Mouse (Mus musculus) heart, postnatal 36 days (tissue): ENCODE measurements around the gene Ppp1r32. TPM values are rescaled to one million over a fixed set of nuclear protein-coding genes. Genes with fewer than 3 reads are reported as not detected.
A peak's percentile ranks its signal among the peaks of the same experiment; 100 is the strongest.

Source experiments
- DNase-seq, 2 experiments: peaks; one replicate each; pipeline ENCODE4 v3.0.0; 2021 to 2022
- intact Hi-C: fragments of 180-260 bp; cut with DNase I; formaldehyde crosslinking; loops from one replicate; pipeline ENCODE4 v1.15.1; 2025
- total RNA-seq, 2 experiments: library from RNA; stranded (reverse); gene quantifications; 2 replicates each; pipeline ENCODE4 v1.2.3; 2021

Ppp1r32 gene
- total RNA-seq = under 1 TPM; 0.19 to 0.61 TPM

DNA sequence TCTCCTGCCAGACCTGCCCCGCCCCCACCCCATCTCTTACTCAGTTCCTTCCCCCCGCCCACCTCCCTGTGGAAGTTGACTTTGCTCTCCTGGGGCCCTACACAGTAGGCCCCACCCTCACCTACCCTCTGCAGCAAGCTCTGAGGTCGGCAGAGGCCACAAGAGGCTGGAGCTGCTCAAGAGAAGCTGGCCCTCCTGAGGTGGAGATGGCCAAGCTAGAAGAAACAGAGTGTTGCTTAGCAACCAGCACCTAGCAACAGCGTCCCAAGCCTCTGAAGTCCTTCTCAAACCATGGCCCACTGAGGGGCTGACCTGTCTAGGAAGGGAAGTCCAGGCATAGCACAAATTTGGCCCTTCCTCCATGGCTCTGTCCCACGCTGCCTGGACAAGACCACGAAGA lies at the start of gene Ppp1r32:
TSS of gene Ppp1r32 (minus strand) at position 226 of the 400 bp plus-strand sequence.
- DNase-seq = no peak

DNA sequence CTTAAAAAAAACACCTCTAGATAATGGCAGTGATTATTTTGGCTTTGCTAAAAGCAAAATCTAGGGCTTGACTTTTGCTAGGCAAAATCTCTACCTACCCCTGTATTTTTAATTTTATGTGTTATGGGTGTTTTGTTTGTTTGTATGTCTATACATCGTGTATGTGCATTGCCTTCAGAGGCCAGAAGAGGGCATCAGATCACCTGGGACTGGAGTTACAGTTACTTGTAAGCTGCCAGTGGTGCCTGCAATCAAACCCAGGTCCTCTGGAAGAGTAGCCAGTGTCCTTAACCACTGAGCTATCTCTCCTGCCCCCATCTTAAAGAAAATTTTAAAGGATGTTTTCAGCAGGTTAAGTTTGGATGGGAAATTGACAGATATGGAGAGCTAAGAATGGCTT lies 47.4 kb upstream of the Ppp1r32 start:
- intact Hi-C loops = no loop called here
- DNase-seq = no peak

More for the DNA sequence above, at the start of gene Ppp1r32:
- intact Hi-C loops = loop anchor here (1.0 kb wide), 1 partner anchor 150 kb away; no protein-coding TSS in a partner anchor

DNA sequence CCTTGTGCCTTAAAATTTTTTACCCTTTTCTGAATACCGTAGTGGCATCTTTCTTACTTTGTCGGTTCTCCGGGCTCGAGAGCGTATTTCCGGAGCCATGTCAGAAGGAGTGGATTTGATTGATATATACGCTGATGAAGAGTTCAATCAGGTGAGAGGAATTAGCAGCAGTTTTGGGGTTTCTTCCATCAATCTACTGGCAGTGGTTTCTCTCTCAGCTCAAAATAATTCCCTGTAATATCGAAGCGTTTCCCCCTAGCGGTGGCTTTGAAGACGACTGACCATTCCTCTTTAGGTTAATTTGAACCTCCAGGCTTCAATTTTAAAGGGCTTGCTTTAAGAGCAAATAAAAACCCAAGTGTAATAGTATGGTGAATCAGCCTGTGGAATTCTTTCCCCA lies 43.2 kb upstream of the Ppp1r32 start, which contains the start of gene Sdhaf2:
TSS of gene Sdhaf2 (minus strand) at position 233 of the 400 bp plus-strand sequence.
- DNase-seq = peak in 1 of 2 experiments; percentile 11
- intact Hi-C loops = loop anchor here (2.0 to 10.0 kb wide), 2 partner anchors 29 to 1249 kb away; partner anchors contain the start of gene Mrpl16

DNA sequence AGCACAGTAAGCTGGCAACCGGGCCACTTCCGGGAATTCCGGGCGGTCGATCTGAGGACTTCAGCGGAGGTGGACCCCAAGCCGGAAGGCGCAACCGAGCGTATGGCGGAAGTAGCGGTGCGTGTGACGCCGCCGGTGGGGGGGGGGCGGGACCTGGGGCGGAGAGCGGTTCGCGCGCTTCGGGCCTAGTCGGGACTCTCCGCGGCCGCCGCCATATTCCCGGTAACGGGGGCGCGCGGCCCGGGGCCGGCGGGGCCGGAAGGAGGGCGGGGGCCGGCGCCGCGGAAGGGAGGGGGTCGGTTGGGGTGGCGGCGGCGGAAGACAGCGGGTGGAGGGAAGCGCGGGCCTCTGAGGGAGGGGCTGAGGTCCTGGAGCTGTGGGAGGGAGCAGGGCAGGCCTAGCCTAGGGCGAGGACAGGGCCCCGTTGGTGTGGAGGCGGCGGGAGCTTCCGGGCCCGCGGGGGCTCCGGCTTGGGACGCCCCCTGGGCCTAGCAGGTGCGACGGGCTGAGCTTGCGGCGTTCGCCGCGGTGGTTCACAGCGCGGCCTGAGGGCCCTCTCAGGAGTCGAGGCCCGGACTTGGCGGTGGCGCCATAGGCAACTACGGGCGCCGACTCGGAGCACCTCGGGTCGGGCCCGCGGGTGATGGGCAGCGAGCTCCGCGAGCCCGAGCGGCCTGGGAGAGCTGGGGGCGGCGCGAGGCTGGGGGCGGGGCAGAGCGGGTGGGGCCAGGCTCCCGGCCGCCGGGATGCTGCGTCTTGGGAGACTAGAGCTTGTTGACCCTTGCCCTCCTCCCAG lies 42.6 kb upstream of the Ppp1r32 start, which contains the start of gene Cpsf7:
TSS of gene Cpsf7 (plus strand) at position 161 of the 796 bp plus-strand sequence.
- peak; percentile 88 to 92 for DNase-seq
- intact Hi-C loops = loop anchor here (2.0 to 10.0 kb wide), 2 partner anchors 29 to 1249 kb away; partner anchors contain the start of gene Mrpl16

DNA sequence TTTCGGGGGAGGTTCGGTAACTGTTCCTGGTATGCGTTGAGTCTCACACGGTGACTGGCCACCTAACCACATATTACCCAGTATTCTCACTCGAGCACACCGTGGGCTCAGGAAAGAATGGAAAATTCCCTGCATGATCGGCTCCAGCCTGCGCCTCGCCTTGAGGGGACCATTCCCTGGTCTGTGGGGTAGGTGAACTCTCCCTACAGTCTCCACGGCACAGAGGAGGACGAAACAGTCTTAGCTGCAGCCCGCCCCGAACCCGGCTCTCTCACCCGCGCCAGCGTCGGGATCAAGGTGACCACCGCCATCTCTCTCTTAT lies 42.0 kb upstream of the Ppp1r32 start:
- intact Hi-C loops = loop anchor here (2.0 to 10.0 kb wide), 2 partner anchors 30 to 1250 kb away; partner anchors contain the start of gene Mrpl16
- DNase-seq = no peak

DNA sequence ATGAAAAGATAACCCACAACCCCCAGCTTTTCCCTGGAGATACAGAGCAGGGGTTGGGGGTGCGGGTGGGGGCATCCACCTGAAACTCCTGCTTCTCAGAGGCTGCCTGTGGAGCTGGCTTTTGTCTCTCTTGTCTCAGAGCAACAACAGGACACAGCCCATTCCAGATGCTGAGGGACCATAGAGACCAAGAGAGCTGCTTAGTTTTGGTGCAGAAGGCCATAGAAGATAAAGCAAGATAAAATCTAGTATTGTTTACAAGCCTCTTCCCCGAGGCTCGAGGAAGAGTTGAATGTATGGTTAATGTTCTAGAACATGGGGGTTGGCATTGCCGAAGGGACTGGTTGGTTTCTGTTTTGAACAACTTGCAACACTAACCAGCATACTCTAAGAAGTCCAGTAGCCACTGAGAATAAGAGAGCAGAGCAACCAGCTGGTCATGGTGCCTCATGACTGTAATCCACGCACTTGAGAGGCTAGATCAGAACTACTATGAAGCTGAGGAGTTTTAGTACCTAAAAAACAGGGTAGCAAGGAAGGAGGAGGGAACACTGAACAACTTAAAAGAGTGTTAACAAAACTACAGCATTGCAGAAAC lies 40.9 kb upstream of the Ppp1r32 start:
- DNase-seq = no peak
- intact Hi-C loops = loop anchor here (2.0 to 10.0 kb wide), 3 partner anchors 31 to 1251 kb away; partner anchors contain the start of genes Cyb561a3, Mrpl16 and Tmem138

DNA sequence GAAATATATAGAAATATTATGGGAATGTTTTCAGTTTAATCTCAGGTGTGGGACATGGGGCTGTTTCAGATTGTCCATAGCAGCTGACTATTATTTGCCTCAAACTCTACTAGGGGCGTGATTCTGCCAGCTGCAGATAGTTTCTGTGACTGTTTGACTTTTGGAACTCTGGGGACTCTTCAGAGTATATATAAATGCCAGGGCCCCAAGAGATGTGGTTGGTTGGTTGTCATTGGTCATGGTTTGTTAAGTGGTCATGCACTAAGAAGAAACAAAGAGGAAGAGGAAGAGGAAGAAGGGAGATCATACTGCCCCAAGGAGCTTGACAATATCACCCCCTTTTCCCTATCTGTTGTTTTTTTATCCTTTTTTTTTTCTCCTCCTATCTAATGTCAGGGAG lies 39.2 kb upstream of the Ppp1r32 start:
- intact Hi-C loops = loop anchor here (2.0 to 10.0 kb wide), 2 partner anchors 55 to 1253 kb away; partner anchors contain the start of genes Cyb561a3, Mrpl16 and Tmem138
- DNase-seq = no peak

DNA sequence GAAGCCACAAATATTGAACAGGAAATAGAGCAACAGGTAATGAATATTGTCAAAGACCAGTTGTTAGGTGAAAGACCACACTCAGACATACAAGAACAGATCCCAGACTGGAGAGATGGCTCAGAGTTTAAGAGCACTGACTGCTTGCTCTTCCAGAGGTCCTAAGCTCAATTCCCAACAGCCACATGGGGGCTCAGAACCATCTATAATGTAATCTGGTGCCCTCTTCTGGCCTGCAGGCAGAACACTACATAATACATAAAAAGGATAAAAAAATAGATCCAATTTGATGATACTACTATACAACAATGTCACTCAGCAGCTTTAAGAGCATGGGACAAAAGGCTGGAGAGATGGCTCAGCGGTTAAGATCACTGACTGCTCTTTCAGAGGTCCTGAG lies 37.6 kb upstream of the Ppp1r32 start:
- no peak for DNase-seq
- intact Hi-C loops = loop anchor here (10.0 kb wide), 1 partner anchor 1254 kb away; the partner anchor contains the start of gene Mrpl16

DNA sequence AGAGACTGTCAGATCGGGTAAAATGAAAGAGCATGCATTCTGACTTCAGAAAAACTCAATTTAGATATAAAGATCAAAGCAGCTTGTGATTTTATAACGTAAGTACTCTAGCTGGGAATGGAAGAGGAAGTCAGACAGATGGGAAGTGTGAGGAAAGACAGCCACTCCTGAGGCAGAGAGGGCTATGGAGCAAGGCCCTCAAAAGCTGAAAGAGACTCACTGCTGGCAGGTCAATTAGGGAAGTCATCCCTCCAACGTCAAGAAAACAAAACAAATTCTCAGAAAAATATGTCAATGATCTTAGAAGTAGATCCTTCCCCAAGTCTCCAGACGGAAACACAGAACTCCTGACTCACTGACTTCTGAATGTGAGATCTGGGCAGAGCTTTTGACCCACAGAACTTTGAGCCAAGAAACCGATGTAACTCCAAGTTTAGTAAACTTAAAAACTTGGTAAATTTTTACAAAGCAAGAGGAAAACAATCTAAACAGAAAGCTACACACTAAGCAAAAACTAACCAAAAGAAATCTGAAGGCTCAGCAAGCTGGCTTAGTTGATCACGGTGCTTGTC lies 28.1 kb upstream of the Ppp1r32 start:
- no peak for DNase-seq
- intact Hi-C loops = no loop called here

DNA sequence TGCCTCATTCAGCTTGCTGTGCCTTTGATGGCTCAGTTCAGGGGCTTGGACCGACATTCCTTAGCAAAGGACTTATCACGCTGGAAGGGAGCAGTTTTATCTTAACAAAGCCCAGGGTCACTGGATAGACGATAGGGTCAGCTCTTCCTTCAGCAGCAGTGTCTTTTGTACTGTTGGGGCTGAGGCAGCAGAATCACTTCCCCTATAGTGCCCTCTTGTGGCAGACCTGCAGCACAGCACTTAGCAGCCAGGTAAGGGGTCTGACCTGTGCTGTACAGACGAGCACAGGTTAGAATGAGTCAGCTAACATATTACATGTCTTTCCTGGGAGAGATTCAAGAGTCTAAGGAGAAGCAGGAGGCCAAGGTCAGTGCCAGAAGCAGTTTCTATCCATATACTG lies 19.8 kb upstream of the Ppp1r32 start:
- DNase-seq = peak; percentile 21 to 50
- intact Hi-C loops = loop anchor here (1.0 kb wide), 1 partner anchor 169 kb away; no protein-coding TSS in a partner anchor

DNA sequence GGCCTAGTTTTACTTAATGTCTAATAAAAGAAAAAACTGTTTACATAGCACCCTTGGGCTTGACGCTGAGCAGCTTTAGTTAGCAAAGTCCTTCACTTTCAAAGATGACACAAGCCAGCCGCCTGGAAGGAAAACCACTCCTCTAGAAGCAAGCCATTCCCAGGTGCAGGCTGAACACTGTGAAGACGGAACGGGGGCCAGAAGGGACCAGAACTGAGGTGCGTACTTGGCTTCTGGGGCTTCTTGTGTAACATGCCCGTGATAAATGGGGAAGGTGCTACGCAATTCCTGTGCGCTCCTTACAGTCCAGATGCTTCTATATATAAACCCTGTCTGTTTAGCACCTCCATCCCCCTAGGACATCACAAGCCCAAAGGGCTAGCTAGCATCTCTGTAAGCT lies 17.9 kb upstream of the Ppp1r32 start:
- intact Hi-C loops = no loop called here
- no peak for DNase-seq

DNA sequence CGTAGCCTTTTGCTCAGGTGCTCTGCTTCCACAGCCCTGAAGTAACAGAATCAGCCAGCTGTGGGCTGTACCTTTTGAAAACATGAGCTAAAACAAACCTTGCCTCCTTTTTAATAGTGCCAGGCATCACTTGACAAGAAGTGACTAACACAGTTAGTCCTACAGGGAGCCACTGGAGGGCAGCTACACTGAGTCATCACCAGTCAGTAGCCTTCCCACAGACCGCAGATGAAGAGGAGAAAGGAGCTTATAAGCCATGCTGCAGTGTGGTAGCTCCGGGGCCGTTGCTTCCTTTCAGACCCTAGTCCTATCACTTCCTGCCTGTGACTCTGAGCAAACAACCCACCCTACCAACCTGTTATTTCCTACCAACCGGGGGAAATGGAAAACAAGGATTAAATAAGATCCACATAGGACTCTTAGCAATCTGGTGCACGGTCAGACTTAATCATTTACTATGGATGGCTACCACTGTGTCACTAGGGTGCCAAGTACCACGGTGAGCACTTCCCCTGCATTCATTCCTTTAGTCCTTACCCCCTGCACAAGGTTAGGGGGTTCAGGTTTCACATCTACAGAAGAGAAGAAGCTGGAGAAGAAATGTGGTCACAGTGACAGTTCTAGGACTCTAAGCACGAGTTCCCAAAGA lies 14.9 kb upstream of the Ppp1r32 start:
- DNase-seq = no peak

DNA sequence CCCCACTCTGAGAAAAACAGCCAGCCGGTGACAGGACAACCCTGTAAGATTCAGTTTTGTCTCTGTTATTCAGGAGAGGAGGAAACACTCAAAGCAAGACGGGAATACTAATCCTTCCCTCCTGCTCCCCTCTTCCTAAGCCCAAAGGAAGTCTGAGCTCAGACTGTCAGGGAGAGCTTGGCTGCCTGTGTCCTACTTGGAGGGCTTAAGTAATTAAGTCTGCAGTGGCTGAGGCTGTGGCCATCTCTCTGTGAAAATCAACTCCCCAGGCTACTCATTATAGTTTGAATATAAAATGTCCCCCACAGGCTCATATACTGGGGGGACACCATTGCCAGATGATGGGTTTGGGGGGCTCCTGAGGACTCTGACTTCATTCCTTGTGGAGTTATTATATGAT lies 14.2 kb upstream of the Ppp1r32 start:
- intact Hi-C loops = no loop called here
- no peak for DNase-seq

More for the DNA sequence above, 14.9 kb upstream of the Ppp1r32 start:
- intact Hi-C loops = no loop called here

DNA sequence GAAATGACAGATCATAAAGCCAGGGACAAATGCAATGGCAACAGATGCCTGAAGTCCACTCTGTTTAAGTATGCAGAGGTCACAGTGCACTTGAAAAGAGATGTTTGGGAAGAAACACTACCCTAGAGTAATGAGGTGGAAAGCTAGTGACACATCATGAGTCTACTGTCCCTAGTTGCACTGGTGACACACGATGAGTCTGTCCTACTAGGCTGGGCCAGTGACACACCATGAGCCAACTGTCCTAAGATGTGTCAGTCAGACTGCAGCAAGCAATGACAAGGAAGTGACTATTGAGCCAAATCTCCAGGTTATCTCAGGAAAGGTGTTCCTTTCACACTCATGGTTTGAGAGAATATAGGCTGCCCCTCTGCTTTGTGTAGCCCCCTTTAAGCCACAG lies 12.9 kb upstream of the Ppp1r32 start:
- intact Hi-C loops = no loop called here
- no peak for DNase-seq

DNA sequence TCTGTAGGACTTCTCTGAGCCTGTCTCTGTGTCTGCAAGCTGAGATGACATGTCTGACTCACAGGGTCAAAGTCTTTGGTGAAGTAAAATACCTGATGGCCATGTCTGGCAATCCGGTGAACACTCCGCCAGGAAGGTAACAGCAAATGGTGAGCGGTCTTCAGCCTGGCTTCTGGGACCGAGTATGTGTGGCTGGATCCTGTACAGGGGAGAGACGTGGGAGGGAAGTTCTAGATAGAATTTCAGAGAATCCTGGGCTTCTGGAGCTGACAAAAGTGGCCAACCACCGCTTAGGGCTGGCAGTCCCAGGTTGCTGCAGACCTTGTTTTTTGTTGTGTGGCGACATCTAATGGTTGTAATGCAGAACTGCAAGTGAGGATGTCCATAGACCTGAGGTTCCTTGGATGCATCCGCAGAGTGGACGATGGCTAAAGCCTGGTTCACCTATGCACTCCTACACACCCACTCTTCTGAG lies 3.6 kb upstream of the Ppp1r32 start:
- intact Hi-C loops = loop anchor here (1.0 to 5.0 kb wide), 2 partner anchors 37 to 229 kb away; no protein-coding TSS in a partner anchor
- DNase-seq = peak; percentile 45 to 51

DNA sequence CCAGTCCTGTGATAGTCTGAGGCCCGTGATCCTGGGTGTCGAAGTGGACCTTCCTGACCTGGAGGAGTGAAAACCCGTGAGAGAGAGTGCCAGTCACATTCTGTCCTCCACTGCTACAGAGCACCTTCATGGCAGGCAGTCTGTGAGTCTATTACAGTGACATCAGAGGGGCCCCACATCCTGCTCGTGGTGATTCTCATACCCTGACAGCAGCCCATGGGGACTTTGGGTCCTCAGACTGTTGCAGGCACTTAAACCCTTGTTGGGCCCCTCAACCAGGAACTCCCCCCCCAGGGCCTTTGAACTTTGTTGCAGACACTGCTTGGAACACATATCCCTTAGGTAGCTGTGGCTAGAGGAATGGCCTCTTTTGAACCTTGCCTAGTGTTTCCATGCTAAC lies 3.2 kb downstream of the Ppp1r32 start:
- intact Hi-C loops = no loop called here
- no peak for DNase-seq

DNA sequence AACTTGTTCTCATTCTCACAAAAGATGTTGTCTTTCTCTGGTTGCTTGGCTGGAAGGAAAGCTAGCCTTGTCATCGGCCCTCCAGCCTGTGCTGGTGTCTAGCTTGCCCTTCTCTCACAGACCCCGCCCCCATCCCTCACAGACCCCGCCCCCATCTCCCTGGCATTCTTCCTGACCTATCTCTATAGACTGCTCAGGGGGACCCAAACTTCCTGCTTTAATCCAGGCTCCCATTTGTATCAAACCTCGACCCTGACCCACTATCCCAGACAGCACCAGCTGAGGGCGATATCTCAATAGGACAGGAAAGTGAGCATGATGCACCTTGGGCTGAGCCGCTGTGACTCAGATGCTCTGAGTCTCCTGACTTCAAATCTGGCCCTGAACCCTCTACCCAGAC lies 8.9 kb downstream of the Ppp1r32 start:
- intact Hi-C loops = no loop called here
- no peak for DNase-seq

DNA sequence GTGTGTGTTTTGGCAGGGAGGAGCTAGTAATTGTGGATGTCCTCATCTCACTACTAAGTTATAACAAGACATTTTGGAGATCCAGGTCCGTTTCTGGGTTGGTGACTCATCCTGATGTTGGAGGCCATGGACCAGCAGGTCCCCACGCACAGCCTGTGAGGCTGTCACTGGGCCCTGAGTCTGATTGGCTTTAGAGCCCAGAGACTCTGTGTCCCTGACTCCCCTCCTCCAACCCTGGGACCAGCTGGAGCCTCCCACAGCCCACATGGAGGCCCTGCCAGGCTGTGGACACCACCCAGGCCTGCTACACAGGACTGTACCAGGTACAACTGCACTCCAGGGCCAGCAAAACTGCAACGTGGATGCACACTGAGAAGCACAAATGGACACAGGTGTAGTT lies 9.8 kb downstream of the Ppp1r32 start:
- intact Hi-C loops = no loop called here
- DNase-seq = no peak

DNA sequence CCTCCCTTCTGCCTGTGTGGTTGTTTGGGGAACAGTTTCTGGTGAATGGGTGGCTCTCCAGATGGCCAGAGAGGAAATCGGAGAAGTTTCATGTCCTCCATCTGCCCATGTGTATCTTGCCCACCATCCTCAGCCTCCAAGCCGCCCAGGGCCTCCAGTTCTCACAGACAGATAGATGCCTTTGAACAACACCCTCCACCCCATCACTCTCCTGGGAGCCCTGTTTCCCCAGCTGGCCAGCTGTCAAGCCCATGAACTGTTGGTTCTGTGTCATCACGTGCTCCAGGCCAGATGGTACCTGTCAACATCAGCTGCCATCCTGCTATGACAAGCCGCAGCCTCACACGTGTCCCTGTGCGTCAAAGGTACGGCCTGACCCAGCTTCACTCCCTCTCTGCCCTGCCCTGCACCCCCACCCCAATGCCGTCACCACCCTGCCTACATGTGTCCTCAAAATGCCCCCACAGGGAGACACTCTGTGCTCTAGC lies 13.5 kb downstream of the Ppp1r32 start:
- DNase-seq = no peak
- intact Hi-C loops = no loop called here

DNA sequence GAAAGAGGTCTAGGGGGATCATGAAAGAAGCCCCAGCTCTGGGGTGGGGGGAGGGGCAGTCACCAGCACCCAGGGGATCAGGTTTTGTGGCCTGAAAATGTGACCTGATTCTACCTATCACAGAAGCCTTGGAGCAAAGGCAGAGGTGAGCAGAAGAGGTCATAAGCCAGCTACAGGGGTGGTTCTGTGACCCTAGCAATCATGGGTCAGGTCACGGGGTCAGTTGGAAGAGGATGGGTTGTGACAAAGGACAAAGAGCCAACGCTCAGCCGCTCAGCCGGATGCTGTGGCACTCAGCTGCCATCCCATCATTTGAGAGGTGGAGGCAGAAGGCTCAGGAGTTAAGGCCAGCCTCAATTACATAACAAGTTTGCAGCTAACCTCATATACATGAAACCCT lies 18.3 kb downstream of the Ppp1r32 start:
- intact Hi-C loops = no loop called here

More for the DNA sequence above, 18.3 kb downstream of the Ppp1r32 start:
- DNase-seq = no peak
